Mouse (Mus musculus) cerebellum, postnatal 36 days (tissue): ENCODE measurements around the gene 2310009B15Rik.
A peak's percentile ranks its signal among the peaks of the same experiment; 100 is the strongest.

ENCODE experiments used
- DNase-seq, 2 experiments: peaks; one replicate each; pipeline ENCODE4 v3.0.0; 2021 to 2022; ENCODE audit warnings: mixed read lengths in 2 of 2

The 2310009B15Rik gene

GRCm38 (mm10) chr1:138842315-138842714 is 14.3 kb downstream of the 2310009B15Rik start:
- peak in 1 of 2 experiments; percentile 17 for DNase-seq

- DNase-seq = peak; percentile 16 to 43
These were observed 15.2 kb downstream of the 2310009B15Rik start for GRCm38 (mm10) chr1:138841306-138842095.

GRCm38 (mm10) chr1:138840440-138841305 is 16.0 kb downstream of the 2310009B15Rik start:
- DNase-seq = peak in 1 of 2 experiments; percentile 20

GRCm38 (mm10) chr1:138839809-138840430 is 16.7 kb downstream of the 2310009B15Rik start:
- peak in 1 of 2 experiments; percentile 7 for DNase-seq

- peak in 1 of 2 experiments; percentile 10 for DNase-seq
These were observed 17.4 kb downstream of the 2310009B15Rik start for GRCm38 (mm10) chr1:138839291-138839690.

GRCm38 (mm10) chr1:138837786-138838743 is 18.6 kb downstream of the 2310009B15Rik start:
- DNase-seq = peak in 1 of 2 experiments; percentile 11

GRCm38 (mm10) chr1:138835355-138835900 is 21.2 kb downstream of the 2310009B15Rik start:
- peak in 1 of 2 experiments; percentile 35 for DNase-seq

GRCm38 (mm10) chr1:138831309-138831708 is 25.3 kb downstream of the 2310009B15Rik start:
- no peak for DNase-seq

- DNase-seq = no peak
These were observed 29.8 kb downstream of the 2310009B15Rik start for GRCm38 (mm10) chr1:138826841-138827240.

- DNase-seq = no peak
These were observed 33.7 kb downstream of the 2310009B15Rik start for GRCm38 (mm10) chr1:138822985-138823322.

- no peak for DNase-seq
These were observed 34.2 kb downstream of the 2310009B15Rik start for GRCm38 (mm10) chr1:138822255-138822984.
